Mouse (Mus musculus) testis, postnatal 14 days (tissue): Measurements from ENCODE around the gene Phrf1.

Source experiments
- DNase-seq: peaks from one replicate; pipeline ENCODE4 v3.0.0; 2021; ENCODE audit warnings: low spot score

Gene Phrf1

DNA sequence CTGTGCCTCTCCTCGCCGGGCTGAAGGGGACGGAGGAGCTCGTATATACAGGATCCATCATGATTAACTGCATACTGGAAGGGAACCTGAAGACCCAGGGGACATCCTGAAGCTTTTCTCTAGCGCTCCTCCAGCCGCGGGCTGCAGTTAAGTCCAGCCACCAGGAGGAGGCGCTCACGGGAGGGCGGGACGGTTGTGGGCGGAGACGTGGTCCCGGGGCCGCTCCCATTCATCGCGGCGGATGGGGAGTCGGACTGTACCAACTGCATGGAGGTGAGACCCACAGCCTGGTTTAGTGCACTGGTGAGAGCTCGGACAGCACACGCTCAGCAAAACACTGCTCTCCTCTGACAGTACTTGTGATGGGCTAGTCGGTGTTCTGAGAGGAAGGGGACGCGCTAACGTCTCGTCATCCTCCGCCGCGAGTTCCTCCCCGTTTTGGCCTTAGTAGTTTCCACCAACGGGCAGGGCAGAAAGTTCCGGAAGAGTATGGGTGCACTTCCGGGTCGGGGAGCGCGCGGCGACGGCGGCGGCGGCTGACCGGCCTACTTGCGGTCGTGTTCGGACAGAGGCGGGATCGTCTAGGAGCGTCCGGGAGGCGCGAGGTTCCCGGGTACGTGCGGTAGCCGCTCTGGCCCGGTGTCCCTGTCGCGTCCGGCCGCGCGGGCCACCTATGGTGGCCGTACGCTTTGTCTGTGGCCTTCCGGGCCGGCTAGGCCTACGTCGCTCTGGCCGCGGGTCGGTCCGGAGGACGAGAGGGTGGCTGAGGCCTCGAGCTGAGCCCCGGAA, at the start of gene Phrf1:
Gene Phrf1, plus strand, starts transcription at position 506 of the 789 bp plus-strand sequence.
- peak; percentile 91 for DNase-seq

DNA sequence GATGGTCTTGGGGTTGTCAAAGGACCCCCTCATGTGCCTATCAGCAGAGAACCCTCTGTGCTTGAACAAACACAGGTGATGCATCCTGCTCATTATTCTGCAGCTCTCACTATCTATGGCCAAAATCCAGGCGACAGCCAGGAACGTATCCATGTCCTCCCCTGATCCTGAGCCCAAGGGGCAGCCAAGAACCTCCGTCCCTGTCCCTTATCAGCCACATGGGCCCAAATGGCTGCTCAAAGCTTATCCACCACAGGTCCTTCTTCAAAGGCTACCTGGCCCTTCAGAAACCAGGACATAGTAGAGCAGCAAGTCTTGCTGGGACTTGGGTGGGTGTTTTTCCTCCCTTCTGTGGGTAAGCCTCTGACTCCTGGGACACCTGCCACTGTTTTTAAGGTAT, 40.4 kb upstream of the Phrf1 start:
- no peak for DNase-seq

- no peak for DNase-seq
These were observed 39.9 kb upstream of the Phrf1 start for GRCm38 (mm10) chr7:141188733-141189132.

DNA sequence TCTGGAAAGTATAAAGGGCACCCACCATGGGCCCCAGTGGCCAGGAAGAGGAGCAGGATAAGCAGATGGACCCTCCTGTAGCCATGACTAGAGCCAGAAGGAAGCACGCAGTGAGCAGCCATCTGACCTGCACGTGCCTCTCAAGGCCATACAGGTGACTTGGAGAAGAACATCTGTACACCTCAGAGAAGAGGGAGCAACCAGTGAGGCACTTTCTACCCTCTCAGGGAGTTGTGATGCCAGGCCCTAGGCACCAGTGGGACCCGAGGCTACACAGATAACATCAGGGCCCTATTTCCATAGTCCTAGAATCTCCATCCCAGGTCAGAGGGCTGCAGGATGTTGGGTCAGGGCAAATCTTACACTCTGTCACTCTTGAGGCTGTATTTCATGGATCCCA, 38.4 kb upstream of the Phrf1 start:
- DNase-seq = no peak

DNA sequence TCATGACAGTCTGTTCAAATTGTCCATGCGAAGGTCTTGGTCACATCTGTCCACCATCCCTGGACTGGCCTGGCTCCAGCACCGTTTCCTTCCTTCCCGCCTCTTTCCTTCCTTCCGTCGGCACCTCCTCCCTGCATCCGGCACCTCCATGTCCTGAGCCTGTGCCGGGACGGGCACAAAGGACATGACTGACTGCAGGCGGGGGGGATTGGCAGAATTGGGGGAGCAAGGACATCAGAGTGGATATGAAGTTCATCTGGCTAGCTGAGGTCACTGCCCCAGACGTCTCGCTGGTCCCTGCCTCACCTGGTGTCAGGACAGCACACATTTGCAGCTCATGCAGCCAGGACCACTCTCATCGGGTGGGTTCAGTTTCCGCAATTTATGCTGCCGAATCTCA, 37.5 kb upstream of the Phrf1 start:
- DNase-seq = no peak

DNA sequence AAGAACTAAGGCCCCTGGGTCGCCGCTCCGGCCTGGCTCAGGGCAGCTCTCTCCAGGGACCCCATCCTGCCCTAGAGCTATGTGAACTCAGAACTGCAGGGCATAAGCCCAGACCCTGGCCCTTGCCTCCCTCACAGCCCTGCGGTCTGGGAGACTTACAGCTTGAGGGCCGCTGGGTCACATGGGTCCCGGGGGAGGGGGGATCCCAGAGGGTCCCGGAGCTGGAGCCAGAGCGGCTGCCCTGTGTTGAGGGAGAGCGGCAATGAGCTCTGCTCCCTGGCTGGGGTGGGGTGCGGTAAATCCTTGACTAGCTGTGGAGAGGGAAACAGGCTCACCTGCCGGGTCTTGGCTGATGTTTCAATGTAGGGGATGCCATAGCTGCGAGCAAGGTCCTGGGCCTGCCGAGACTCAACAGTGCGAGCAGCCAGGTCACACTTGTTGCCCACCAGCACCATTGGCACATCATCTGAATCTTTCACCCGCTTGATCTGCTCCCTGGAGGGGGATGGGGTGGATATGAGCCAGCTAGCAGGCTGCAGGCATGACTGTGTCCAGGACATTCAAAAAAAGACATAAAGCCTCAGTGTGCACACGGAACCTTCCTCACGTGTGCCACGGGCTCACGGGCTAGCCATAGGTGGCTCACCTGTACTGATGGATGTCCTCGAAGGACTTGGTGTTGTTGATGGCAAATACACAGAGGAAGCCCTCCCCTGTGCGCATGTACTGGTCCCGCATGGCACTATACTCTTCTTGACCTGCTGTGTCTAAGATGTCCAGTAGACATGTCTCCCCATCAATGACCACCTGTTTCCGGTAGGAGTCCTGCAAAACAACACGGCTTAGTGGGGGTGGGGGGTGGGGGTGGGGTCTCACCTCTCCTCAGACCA, 36.5 kb upstream of the Phrf1 start:
- peak; percentile 26 for DNase-seq

DNA sequence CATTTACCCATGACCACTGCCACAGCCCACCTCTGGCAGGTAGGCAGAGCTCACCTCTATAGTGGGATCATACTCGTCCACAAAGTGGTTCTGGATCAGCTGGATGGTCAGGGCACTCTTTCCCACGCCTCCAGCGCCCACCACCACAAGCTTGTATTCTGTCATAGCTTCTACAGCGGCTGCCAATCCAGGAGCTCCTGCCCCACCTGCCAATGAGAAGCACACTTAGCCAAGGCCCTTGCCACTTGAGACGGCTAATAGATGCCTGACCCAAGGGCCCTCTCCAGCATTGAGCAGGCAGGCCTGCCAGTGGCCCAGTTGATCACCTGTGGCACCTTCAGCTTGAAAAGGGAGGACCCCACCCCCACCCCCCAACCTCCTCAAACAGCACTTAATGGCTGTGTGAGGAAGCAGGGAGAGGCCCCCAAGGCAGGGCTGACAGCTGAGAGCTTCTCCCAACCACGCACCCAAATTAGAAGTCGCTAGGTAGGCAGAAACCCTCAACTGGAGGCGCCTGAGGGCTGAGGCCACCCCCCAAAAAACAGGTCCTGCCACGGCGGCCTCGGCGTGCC, 35.7 kb upstream of the Phrf1 start:
- peak; percentile 36 for DNase-seq

GRCm38 (mm10) chr7:141193348-141193856, 35.2 kb upstream of the Phrf1 start:
- peak; percentile 69 for DNase-seq

GRCm38 (mm10) chr7:141193948-141194347, 34.6 kb upstream of the Phrf1 start, which contains the start of the genes Hras and Lrrc56:
Gene Hras (minus strand): TSS chr7:141194005.
Gene Lrrc56 (plus strand): TSS chr7:141194157.
- peak; percentile 97 for DNase-seq

DNA sequence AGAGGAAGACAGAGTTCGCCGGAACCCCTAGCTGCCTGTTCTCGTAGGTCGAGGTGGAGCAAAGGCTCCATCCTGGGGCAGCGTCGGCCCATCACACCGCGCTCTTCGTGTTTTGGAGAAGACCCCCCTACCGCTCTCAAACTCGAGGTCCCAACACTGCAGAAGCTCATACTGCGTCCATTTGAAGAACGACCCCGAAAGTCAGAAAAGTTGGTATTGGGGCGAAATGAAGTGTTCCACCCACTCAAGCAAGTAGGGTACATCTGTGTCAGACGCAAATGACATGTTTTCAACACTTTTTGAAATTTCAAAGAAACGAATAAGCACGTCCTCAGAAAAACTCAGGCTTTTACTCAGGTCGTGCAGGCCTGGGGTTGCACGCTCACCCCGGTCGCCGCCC, 34.2 kb upstream of the Phrf1 start:
- no peak for DNase-seq

- peak; percentile 89 for DNase-seq
These were observed 33.8 kb upstream of the Phrf1 start for GRCm38 (mm10) chr7:141194830-141195229.

GRCm38 (mm10) chr7:141195754-141196153, 32.8 kb upstream of the Phrf1 start:
- DNase-seq = no peak

DNA sequence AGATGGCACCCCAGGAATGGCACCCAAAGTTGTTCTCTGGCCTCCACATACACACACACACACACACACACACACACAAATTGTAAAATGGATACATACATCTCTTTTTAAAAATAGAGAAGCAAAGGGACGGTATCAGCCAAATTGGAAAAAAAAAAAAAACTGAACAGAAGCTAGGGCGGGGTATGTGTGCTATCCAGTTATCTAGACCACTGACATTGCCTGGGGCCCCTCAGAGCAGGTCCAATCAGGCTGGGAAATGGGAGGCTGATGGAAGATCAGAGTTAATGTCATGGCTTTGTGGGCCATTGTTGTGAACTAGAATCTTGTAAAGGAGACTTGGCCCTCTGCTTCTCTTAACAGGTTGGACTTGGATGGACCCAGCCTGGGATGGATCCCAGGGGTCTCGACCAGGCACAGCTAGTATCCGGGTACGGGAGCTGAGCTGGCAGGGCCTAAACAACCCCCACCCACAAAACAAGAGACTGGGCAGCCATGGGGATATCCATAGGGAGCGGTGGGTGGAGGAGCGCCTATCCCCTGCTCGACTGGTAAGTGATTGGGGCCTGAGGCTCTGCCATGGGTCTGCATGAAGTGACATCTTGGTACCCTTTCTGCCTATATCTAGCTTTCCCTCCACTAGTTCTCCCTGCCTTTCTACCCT, 31.8 kb upstream of the Phrf1 start:
- peak; percentile 8 for DNase-seq

DNA sequence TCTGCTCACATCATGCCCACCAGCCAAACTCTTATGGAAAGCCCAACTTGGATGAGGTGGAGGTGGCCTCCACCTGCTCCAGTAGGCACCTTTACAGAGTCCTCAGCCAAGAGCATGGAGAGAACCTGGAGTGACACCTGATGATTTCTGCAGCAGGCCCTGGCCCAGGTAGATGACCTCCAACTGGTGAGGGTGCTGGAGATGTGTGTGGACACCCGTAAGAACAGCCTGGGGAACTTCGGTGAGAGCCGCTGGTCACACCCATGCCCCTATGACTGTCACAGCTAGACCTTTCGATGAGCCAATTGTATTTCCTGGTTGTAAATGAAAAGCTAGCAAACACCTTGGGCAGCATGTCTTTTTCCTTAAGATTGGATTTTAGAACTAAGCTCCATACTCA, 30.5 kb upstream of the Phrf1 start:
- no peak for DNase-seq

- no peak for DNase-seq
These were observed 24.0 kb upstream of the Phrf1 start for GRCm38 (mm10) chr7:141204546-141204945.

- no peak for DNase-seq
These were observed 23.1 kb upstream of the Phrf1 start for GRCm38 (mm10) chr7:141205504-141205903.

DNA sequence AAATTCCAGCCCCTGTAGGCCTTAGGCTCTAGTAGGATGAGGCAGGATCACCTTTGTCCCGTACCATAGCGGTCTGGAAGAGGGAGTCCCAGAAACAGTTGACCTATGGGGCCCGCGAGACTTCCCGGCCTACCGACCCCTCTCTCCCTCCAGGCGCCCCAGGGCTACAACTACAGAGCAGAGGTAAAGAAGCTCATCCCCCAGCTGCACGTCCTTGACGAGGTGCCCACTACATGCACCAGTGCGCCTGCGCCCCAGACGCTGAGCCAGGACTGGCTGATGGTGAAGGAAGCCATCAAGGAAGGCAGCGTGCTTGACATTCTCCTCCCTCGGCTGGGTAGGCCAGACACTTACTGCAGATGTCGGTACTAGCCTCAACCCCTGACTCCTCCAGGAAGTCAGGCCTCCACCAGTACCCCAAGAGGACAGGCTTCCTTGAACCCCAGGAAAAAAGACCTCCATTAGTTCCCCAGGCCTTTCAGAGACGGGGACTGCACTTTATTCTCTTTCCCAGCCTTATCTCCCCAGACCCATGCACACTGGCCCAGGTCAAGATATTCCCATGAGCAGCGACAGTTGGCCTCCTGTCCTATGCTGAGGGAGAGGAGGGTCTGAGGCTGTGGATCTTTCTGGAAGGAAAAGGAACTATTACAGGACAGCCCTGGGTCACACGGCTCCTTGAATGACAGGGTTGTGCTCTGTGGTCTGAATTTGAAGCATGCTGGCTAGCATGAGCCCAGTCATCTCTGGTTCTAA, 22.2 kb upstream of the Phrf1 start:
- DNase-seq = no peak

DNA sequence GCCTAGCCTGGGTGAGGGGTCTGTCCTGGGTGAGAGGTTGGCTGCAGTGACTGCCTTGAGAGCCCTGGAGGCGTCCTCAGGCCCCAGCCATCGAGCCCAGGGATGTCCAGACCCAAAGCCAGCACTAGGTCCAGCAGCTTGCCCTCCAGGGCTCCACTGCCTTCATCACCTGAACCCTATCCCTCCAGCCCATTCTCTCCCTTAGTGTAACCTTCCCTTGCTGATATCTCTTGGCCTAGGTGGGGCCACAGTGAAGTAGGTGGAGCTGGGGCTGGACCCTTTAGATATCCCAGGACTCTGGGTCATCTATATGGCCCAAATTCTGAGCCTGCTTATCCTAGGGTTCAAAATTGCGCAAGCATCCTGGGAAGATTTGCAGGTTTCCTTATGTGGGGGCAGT, 19.1 kb upstream of the Phrf1 start:
- no peak for DNase-seq

- DNase-seq = peak; percentile 5
These were observed 18.4 kb upstream of the Phrf1 start for GRCm38 (mm10) chr7:141210137-141210536.

DNA sequence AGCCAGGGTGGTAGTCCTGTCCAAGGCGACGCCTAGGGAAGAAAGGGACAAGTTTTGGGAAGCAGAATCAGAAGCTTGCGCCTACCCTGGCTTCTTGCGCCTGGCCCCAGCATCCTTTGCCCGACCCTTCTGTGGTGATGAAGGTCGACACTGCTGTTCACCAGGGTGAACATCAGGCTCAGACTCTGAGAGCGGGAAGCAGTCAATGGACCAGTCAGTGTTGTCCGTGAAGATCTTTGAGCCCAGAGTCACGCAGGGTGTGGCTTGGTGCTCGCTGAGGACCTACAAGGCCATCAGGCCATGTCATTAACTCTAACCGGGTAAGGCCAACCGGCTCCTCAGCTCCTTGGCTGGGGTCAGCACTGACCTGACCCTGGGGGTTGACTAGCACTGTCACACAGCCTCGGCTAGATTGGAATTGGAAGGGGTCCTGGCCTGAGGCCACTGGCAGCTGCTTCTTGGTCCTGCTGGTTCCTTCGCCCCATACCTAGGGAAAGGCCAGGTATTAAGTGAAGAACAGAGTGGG, 17.9 kb upstream of the Phrf1 start:
- DNase-seq = no peak

DNA sequence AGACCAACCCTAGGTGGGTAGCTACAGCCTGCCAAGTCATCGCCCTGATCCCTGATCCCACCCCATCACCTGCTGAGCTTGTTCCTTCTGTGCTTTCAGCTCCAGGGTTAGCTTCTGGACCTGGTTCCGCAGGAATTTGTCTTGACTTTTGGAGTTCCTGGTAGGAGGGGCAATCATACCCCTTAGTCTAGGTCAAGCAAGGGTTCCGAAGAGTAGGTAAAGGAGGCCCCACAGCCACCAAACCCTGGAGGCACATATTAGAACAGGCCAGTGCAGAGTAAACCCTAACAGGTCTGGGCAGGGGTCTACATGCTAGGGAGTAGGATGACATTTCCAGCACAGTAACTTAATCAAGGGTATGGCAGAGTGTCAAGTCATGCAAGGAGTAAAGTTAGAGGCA, 15.5 kb upstream of the Phrf1 start:
- no peak for DNase-seq
